Mouse (Mus musculus) hindbrain, postnatal 0 days (tissue): ENCODE results near the gene Ctnnd2. TPM values are rescaled to one million over a fixed set of nuclear protein-coding genes. Genes with fewer than 3 reads are reported as not detected.

Source experiments
- ATAC-seq: fragments of 200-750 bp; cut with Nextera tagmentation; 2 replicates; pipeline ENCODE4 v1.8.0; 2017; ENCODE audit warnings: mild to moderate bottlenecking, moderate TSS enrichment, moderate library complexity
- DNase-seq: peaks from one replicate; pipeline ENCODE4 v3.0.0-alpha.2; 2015; ENCODE audit warnings: low spot score
- H3K27ac ChIP-seq: fragments of 300-500 bp; sonication (generic); 2 replicates; pipeline ENCODE4 v1.5.1; 2014; ENCODE audit warnings: mild to moderate bottlenecking
- H3K27me3 ChIP-seq: fragments of 300-500 bp; sonication (generic); 2 replicates; pipeline ENCODE4 v1.6.1; 2014; ENCODE audit warnings: low read length, mixed read lengths; ENCODE audit not compliant: insufficient read depth
- H3K36me3 ChIP-seq: fragments of 300-500 bp; sonication (generic); 2 replicates; pipeline ENCODE4 v1.6.1; 2014; ENCODE audit warnings: low read length, mixed read lengths; ENCODE audit not compliant: insufficient read depth
- H3K4me1 ChIP-seq: fragments of 300-500 bp; sonication (generic); 2 replicates; pipeline ENCODE4 v1.6.1; 2014; ENCODE audit warnings: antibody characterized with exemption, low read length, mixed read lengths; ENCODE audit not compliant: insufficient read depth
- H3K4me2 ChIP-seq: fragments of 300-500 bp; sonication (generic); 2 replicates; pipeline ENCODE4 v1.6.1; 2014; ENCODE audit warnings: low read depth, mild to moderate bottlenecking, low read length, moderate library complexity, mixed read lengths
- H3K4me3 ChIP-seq: fragments of 300-500 bp; sonication (generic); 2 replicates; pipeline ENCODE4 v1.5.1; 2014; ENCODE audit warnings: low read length
- H3K9ac ChIP-seq: fragments of 300-500 bp; sonication (generic); replicated peaks from 2 replicates; pipeline ENCODE4 v1.6.1; 2014; ENCODE audit warnings: mild to moderate bottlenecking, low read length, moderate library complexity, mixed read lengths
- H3K9me3 ChIP-seq: fragments of 300-500 bp; sonication (generic); 2 replicates; pipeline ENCODE4 v1.6.1; 2016; ENCODE audit warnings: low read length, mixed read lengths
- CTCF ChIP-seq: IDR thresholded peaks from 2 replicates; pipeline ENCODE4 v1.5.1; 2016; ENCODE audit warnings: antibody characterized with exemption, control low read depth, low read depth
- WGBS: fragments of 180-500 bp; shearing (Covaris S2); extraction: QIAGEN DNeasy Blood & Tissue Kit; methylation state at CpG from one replicate; pipeline ENCODE4 v1.1.7; 2014; 5-methylcytosine and 5-hydroxymethylcytosine counted together
- polyA plus RNA-seq: library from polyadenylated mRNA; unstranded; fragments of >200 nt; fragmentation: Nextera tagmentation; extraction: Ambion mirVana; gene quantifications from 2 replicates; pipeline ENCODE4 v1.2.1, GENCODE M21; 2015
- total RNA-seq: library from RNA; depleted of rRNA; stranded (reverse); fragments of >200 nt; gene quantifications from 2 replicates; pipeline ENCODE4 v1.2.3, GENCODE M21; 2014

Ctnnd2 gene
- total and polyA plus RNA-seq, 2 experiments from 2014 or later = 67.2 to 157 TPM

- H3K27ac ChIP-seq = no peak overlapping the region
- no peak overlapping the region for H3K9ac ChIP-seq
- no peak overlapping the region for H3K4me2 ChIP-seq
- DNase-seq (peak; percentile 16), ATAC-seq (no peak)
- H3K9me3 ChIP-seq = no peaks in the 10 kb centered on the region
- H3K4me3 ChIP-seq = no peak overlapping the region
- H3K4me1 ChIP-seq = no peaks in the 10 kb centered on the region
- no peak for TF ChIP-seq CTCF
- 31% methylated on average over 4 of the region's 4 CpGs for WGBS
- no peaks in the 10 kb centered on the region for H3K27me3 ChIP-seq
- H3K36me3 ChIP-seq = peaks cover 9% of the 10 kb centered on the region; the same call in 1 of the 2 replicates
Observed at GRCm38 (mm10) chr15:30891986-30892385, 719.6 kb downstream of the Ctnnd2 start.

GRCm38 (mm10) chr15:30895063-30895462 lies 722.7 kb downstream of the Ctnnd2 start:
- H3K27me3 ChIP-seq = no peaks in the 10 kb centered on the region
- H3K36me3 ChIP-seq = peaks cover 5% of the 10 kb centered on the region; the same call in 1 of the 2 replicates
- peak; percentile 30 for DNase-seq
- no peak overlapping the region for H3K27ac ChIP-seq
- TF ChIP-seq CTCF = no peak
- WGBS = 57% methylated on average over 5 of the region's 5 CpGs
- ATAC-seq = no peak
- no peaks in the 10 kb centered on the region for H3K9me3 ChIP-seq
- H3K9ac ChIP-seq = no peak overlapping the region
- no peak overlapping the region for H3K4me3 ChIP-seq
- H3K4me1 ChIP-seq = no peaks in the 10 kb centered on the region
- H3K4me2 ChIP-seq = no peak overlapping the region

- ATAC-seq (no peak), DNase-seq (no peak)
- Histone ChIP-seq H3K4me2 (no peak overlapping the region), H3K9ac (no peak overlapping the region), H3K9me3 (no peaks in the 10 kb centered on the region), H3K27me3 (no peaks in the 10 kb centered on the region), H3K27ac (no peak overlapping the region), H3K4me1 (no peaks in the 10 kb centered on the region), H3K36me3 (peaks cover 5% of the 10 kb centered on the region; the same call in 1 of the 2 replicates), H3K4me3 (no peak overlapping the region)
- 91% methylated on average over 8 of the region's 8 CpGs for WGBS
- TF ChIP-seq CTCF = no peak
Observed at GRCm38 (mm10) chr15:30897342-30897741, 724.9 kb downstream of the Ctnnd2 start.

- no peaks in the 10 kb centered on the region for H3K36me3 ChIP-seq
- no peak overlapping the region for H3K4me3 ChIP-seq
- no peak for TF ChIP-seq CTCF
- H3K4me1 ChIP-seq = no peaks in the 10 kb centered on the region
- ATAC-seq (no peak), DNase-seq (no peak)
- H3K27ac ChIP-seq = no peak overlapping the region
- H3K4me2 ChIP-seq = no peak overlapping the region
- H3K9me3 ChIP-seq = no peaks in the 10 kb centered on the region
- 18% methylated on average over 2 of the region's 2 CpGs for WGBS
- no peak overlapping the region for H3K9ac ChIP-seq
- no peaks in the 10 kb centered on the region for H3K27me3 ChIP-seq
Observed at GRCm38 (mm10) chr15:30908027-30908426, 735.6 kb downstream of the Ctnnd2 start.

- Histone ChIP-seq H3K4me2 (no peak overlapping the region), H3K27me3 (no peaks in the 10 kb centered on the region), H3K9me3 (no peaks in the 10 kb centered on the region), H3K27ac (no peak overlapping the region), H3K36me3 (no peaks in the 10 kb centered on the region), H3K9ac (no peak overlapping the region), H3K4me3 (no peak overlapping the region), H3K4me1 (no peaks in the 10 kb centered on the region)
- 80% methylated on average over 5 of the region's 5 CpGs for WGBS
- ATAC-seq (no peak), DNase-seq (no peak)
- no peak for TF ChIP-seq CTCF
Observed at GRCm38 (mm10) chr15:30913360-30913759, 741.0 kb downstream of the Ctnnd2 start.

GRCm38 (mm10) chr15:30925838-30926237 lies 753.4 kb downstream of the Ctnnd2 start:
- TF ChIP-seq CTCF = no peak
- DNase-seq (no peak), ATAC-seq (0 out of 2 replicates have a peak, but pooled peaks have one; percentile 40)
- Histone ChIP-seq H3K9ac (no peak overlapping the region), H3K36me3 (0 out of 2 replicates have a peak, but pooled peaks cover 7% of the 10 kb centered on the region), H3K9me3 (no peaks in the 10 kb centered on the region), H3K27me3 (no peaks in the 10 kb centered on the region), H3K27ac (no peak overlapping the region), H3K4me3 (no peak overlapping the region), H3K4me1 (no peaks in the 10 kb centered on the region), H3K4me2 (no peak overlapping the region)
- 80% methylated on average over 5 of the region's 5 CpGs for WGBS

GRCm38 (mm10) chr15:30927632-30928031 lies 755.2 kb downstream of the Ctnnd2 start:
- TF ChIP-seq CTCF = peak; percentile 70
- Histone ChIP-seq H3K36me3 (0 out of 2 replicates have a peak, but pooled peaks cover under 1% of the 10 kb centered on the region), H3K9me3 (no peaks in the 10 kb centered on the region), H3K4me3 (no peak overlapping the region), H3K9ac (no peak overlapping the region), H3K4me1 (no peaks in the 10 kb centered on the region), H3K4me2 (no peak overlapping the region), H3K27ac (no peak overlapping the region), H3K27me3 (no peaks in the 10 kb centered on the region)
- ATAC-seq (no peak), DNase-seq (peak; percentile 46)
- 56% methylated on average over 7 of the region's 7 CpGs for WGBS
